Mouse (Mus musculus): ENCODE measurements around the gene Ret. TPM values are rescaled to one million over a fixed set of nuclear protein-coding genes. Genes with fewer than 3 reads are reported as not detected.

The Ret gene
- total RNA-seq (2021), result 1 to 10 TPM; 5.2 to 8.0 TPM
- long read RNA-seq, experiment 1, partial matches to known transcripts, result 0 of 2 reads
- long read RNA-seq, experiment 1, other reads (novel, unspliced or antisense), result 2 of 2 reads
- long read RNA-seq, experiment 2, partial matches to known transcripts, result 1 of 4 reads
- long read RNA-seq, experiment 2, other reads (novel, unspliced or antisense), result 3 of 4 reads

DNA sequence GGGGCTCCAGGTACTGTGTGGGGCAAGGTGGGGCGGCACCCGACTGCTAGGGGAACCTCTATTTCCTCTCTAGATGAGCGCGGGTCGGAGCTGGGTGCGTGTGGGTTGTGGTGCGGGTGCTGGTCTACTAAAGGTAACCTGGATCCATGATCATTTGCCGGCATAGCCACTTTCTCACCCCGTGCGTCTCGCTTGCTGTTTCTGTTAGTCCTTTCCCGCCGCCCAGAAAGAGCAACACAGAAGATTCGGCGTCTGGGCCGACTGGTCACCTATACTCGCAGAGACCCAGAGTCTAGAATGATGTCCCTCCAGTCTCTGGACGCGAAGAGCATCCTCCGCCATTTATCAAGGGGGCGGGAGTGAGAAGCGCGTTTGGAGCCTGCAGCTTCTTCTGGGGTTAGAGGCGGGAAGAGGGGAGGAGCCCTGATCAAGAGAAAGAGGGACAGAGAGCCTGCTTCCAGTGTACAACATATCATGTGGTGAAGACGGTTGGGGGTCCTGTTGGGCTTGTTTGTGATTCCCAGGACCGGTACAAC, at the start of gene Ret:
Ret (minus strand) TSS at position 279 of the 536 bp plus-strand sequence.
- intact Hi-C loops (cut with DNase I), result no loop called here
- DNase-seq, result no peak

DNA sequence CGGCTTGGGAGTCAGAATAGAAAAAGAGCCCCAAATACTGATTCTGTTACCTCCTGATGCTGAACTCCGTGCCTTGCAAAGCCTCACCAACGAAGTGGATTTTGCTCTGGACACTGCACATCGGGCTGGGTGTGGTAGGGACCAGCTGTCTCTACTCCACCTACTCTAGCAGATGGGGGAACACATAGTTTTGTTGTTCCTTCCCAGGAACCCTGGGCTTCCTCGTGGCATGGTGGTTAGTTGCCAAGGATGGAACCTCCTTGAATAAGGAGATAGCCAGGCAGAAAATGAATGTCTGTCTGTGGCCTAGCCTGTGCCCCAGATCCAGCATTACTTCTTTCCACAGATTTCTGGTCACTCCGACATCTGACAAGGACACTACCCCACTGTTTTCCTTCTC, 49.6 kb upstream of the Ret start:
- no peak for DNase-seq
- intact Hi-C loops (cut with DNase I), result no loop called here

DNA sequence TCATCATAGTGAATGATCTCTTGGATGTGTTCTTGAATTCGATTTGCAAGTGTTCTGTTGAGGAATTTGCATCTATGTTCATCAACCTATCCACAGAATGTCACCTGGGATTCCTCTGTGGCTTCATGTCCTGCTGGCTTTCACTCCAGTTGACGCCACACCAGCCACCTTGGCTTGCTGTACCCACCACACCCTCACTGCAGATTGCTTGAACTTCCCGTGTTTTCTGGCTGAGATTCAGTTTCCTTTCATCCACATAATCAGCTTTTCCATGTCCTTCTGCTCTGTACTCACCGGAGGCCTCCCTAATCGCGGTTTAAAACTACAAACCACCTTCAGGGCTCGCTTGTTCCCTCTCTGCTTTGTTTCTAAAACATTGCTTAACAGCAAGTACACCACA, 46.6 kb upstream of the Ret start:
- intact Hi-C loops (cut with DNase I), result no loop called here

DNA sequence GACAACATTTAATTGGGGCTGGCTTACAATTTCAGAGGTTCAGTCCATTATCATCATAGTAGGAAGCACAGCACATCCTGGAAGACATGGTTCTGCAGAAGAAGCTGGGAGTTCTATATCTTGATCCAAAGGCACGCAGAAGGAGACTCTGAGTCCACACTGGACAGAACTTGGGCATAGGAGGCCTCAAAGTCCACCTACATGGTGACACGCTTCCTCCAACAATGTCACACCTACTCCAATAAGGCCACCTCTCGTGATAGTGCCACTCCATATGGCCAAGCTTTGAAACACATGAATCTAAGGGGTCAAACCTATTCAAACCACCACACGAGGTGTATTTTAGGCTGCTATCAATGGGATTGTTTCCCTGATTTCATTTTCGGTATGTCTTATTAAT, 45.4 kb upstream of the Ret start:
- intact Hi-C loops (cut with DNase I), result no loop called here
- DNase-seq, result no peak

More for the DNA sequence above, 46.6 kb upstream of the Ret start:
- DNase-seq, result no peak

DNA sequence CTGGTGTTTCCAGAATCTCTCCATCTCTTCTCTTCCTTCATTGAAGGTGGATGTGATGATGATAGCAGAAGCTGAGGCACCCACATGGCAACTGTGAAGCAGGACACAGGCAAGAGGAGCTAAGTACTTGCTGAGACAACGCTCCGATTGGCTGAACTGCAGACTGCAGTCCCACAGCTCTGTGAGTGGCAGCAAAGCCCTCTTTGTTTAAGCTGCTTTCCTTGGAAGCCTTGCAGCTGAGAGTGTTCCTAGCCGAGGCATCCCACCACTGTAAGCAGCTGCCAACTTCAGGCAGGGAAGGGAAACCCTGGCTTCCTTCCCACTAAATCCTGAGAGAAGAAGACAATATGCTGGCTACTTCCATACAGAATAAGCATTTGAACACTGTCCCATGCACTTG, 28.6 kb upstream of the Ret start:
- DNase-seq, result no peak
- intact Hi-C loops (cut with DNase I), result no loop called here

DNA sequence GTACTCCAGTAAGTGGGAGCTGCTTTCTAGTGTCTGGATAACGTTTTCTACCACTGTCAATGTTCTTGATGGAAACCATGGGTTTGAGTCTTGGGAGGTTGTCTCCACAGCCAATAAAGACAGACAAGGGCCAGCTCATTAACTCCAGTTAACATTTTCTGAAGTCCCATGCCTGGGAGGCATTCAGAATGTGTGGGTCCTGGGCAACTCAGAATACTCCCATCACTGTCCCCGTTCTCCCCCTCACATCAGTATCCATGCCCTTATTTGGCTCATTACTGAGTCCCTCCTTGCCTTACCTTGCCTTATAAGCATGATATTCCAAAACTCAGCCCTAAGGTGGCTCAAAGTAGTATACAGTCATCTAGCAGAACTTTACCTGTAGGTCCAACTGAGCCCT, 25.0 kb upstream of the Ret start:
- intact Hi-C loops (cut with DNase I), result no loop called here
- no peak for DNase-seq

DNA sequence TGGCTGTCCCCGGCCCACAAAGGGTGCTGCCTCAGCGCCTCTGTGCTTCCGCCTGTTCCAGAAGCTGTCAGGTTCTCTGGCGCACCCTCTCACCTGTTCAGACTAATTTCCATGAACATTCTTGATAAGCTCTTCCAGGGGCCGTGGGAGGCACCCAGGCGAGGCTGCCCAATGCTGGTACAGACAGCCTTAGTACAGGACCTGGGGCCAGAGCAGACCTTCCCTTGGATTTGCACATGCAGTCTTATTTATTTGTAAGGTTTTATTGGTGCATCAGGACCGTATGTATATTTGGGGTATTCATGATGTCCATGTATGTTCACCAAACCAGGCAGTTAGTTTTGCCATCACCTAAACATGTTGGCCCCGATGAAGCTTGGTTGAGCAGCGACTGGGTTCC, 18.2 kb upstream of the Ret start:
- no peak for DNase-seq
- intact Hi-C loops (cut with DNase I), result no loop called here

DNA sequence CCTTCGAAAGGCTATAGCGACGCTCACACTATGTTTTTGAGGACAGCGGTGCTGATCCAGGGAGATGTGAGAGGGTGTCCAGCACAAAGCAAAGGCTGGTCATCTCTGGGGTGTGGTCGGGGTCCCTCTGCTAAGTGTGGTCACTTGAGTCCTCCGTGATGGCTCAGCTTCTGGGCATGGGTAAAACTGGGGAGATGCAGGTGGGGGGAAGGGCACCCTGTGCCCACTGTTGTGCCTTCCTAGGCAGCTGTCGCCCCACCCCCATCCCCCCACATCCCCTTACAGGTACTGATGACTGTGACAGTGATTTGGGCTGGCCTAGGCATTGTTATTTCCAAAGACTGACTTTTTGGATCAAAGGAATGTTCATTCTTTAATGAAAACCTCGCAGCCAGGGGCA, 10.8 kb upstream of the Ret start:
- intact Hi-C loops (cut with DNase I), result no loop called here

DNA sequence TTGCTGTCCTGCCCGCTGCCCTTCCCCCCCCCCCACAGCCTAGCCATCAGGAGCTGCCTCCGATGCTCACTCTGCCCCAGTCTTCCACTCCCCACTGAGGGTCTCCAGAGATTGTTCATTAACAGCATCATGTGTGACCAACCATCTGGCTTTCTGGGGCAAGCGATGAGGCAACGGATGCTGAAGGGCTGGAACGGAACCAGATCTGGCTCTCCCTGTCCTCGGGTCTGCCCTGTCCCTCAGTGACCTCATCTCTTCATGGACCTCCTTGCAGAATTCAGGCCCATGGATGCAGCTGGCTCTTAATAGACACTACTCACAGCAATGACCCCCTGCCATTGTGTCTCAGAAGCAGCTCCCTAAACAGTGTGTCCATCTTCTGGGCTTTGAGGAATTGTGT, 8.9 kb upstream of the Ret start:
- peak in 1 of 2 experiments; percentile 20 for DNase-seq
- intact Hi-C loops (cut with DNase I), result no loop called here

More for the DNA sequence above, 10.8 kb upstream of the Ret start:
- no peak for DNase-seq

DNA sequence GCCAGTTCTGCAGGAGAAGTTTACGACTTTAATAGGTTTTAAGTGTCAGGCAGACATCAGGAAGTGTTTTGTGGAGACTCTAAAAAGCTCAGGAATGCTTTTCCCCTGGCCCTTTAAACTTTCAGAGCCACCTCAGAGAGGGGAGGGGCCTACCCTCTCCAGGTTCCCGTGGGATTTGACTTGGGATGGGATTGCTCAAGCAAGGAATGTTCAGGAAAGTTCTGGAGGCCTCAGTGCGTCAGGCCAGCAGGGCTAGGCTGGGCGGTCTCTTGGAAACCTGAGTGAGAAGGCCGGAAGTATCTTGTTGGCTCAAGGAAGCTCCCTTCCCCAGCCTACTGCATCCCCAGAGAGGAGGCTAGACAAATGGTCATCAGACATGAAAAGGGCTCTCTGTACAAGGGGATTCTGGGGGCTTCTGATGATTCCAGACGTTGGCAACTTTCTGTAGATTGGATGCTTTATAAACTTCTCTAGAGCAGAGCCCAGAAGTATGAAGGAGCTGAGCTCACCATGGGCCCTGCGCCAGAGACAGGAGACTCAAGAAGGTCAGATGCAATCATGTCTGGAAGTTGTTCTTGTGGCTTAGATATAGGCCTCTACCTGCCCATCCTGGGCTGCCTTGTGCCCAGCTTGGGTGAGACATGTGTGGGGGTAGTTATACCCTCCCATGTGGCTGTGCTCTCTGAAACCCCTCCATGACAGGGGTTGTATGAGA, 7.8 kb upstream of the Ret start:
- intact Hi-C loops (cut with DNase I), result no loop called here

DNA sequence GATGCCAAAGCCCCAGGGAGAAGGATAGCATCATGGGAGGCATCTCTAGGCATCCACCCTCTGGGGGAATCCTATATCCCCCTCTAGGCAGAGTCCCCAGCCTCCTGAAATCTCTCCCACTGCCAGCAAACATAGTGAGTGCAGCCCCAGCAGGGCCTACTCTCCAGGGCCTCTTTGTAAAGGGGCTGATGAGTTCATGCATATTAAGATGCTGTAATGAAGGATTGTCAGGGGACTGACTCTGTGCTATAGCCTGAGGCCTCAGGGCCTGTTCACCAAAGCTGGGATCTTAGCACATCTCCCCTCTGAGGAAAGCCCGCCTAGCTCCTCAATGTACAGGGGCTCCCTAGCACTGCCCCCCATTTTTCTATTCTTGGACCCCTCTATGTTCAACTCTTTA, 6.6 kb upstream of the Ret start:
- intact Hi-C loops (cut with DNase I), result no loop called here
- DNase-seq, result no peak

More for the DNA sequence above, 7.8 kb upstream of the Ret start:
- DNase-seq, result peak; percentile 42 to 54

DNA sequence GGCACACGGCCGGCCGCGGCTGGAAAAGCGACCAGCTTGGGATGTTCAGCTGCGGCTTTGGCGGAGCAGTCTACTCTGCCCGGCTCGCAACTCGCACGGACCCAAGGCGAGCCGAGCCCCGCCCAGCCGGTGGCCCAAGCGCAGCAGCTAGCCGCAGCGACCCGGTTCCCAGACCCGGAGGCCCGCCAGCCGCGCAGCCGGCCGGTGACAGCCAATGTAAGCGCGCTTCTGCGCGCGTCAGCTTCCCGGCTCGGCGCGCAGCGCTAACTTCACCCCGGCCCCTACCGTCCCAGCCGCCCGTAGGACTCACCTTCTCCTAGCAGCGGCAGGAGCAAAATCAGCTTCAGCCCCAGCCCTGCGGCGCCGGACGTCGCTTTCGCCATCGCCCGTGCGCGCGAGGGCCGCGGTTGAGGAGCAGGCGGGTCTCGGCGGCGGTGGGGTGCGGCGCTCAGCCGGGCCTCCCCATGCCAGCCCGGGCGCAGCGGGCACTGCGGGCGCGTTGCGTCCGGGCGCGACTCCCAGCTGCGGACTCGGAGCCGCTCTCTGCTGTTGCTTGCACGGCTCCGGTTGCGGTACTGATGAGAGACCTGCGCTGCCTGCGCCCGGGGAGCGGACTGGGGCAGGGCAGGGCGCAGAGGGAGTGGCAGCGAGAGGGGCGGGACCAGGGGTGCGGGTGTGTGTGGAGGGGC, 623 bp downstream of the Ret start:
- DNase-seq, result peak; percentile 44 to 52
- intact Hi-C loops (cut with DNase I), result no loop called here

DNA sequence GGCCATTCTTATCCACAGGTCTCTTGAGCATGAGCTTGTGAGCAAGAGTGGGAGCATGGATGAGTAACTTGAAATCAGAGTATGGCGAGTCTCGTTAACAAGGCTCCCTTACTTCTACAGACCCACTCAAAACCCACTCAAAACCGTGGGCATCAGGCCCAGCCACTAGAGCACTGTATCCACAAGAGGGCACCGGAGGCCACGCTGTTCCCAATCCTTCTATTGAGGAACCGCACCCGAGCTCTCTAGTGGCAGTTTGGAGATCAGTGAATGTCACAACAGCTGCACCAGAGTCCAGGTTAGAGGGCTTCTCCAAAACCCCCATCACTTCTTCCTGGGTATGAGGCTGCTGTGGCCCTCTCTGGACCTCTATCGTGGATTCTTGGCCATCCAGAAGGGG, 2.4 kb downstream of the Ret start:
- intact Hi-C loops (cut with DNase I), result no loop called here
- DNase-seq, result peak; percentile 47 to 54

DNA sequence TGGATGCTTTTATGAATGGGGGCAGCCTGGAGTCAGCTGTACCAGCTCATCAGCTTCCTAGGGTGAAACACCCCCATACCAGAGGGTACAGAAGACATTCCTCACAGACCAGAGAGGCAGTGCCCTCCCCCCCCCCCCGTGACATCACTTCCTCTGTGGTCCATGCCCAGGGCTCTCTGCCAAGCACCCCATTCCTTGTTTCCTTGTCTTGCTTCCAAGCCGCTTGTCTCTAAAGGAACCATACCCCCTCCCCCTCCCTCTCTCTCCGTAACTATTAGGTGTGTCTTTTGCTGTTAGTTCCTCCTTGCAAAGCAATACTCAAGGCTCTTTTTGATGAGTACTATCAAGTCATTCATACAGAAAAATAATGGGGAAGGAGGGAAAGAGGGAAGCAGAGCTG, 4.6 kb downstream of the Ret start:
- intact Hi-C loops (cut with DNase I), result no loop called here
- DNase-seq, result no peak

DNA sequence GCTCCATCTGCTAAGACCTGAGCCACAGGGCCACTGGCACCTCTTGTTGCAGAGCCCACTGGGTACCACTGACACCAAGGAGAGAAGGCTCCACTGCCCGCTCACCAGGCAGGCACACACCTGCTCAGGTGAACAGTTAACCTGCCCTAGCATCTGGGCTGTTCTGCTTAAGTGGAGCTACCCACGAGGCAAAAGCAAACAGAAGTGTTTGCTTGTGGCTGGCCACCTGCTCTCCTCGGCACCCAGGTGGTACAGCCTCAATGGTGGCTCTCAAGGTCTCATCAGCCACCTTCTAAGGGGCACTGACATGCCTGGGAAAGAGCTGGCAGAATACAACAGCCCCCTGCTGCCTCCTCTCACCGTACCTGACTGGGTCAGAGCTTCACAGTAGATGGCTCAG, 5.3 kb downstream of the Ret start:
- no peak for DNase-seq
- intact Hi-C loops (cut with DNase I), result no loop called here

DNA sequence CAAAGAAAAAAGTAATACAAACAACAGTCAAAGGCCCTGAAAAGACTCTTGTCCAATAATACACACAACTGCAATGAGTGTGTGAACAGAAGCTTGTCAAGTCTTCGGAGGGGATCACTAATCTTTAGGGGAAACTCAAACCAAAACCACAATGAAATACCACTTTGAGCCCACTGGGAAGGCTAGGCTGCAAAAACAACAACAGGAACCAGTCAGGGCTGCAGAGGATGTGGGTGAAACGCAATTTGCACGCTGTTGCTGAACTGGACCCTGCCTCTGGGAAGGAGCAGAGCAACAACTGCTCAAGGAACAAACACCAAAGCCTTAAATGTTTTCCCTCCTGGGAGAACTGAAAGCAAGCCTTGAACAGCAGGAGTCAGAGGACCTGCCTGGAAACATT, 7.8 kb downstream of the Ret start:
- intact Hi-C loops (cut with DNase I), result no loop called here

DNA sequence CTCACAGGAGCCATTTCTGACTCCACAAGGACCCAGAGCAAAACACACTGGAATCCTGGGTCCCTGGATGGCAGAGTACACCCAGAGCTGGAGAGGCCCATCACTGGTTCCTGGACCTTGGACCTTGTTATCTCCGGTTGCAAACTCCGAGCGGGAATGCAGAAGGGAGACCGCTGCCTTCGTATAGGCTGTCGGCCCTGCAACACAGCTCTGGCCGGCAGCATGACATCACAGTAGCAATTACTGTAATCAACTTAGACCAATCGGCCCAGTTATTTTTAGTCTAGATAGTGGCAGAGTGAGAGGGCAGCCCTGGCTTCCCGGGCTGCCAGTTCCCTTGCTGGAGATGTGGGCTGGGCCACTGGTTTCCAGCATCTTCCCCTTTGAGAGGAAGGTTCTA, 8.9 kb downstream of the Ret start:
- DNase-seq, result no peak
- intact Hi-C loops (cut with DNase I), result no loop called here

More for the DNA sequence above, 7.8 kb downstream of the Ret start:
- DNase-seq, result no peak

DNA sequence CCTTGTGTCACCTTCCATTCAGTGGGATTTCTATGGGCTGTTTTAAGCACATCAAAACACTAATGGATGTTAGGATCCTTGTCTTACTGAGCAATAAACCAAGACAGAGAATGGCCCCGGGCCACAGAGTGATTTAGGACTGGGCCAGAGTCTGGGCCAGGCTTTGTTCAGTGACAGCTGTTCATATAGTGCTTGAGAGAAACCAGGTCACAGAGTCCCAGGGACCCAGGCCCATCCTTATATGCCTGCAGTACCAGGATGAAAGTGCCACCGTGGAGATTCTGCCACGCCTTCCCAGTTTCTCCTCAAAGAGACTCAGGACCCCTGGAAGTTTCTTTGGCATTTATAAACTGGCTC, 10.3 kb downstream of the Ret start:
- intact Hi-C loops (cut with DNase I), result no loop called here

DNA sequence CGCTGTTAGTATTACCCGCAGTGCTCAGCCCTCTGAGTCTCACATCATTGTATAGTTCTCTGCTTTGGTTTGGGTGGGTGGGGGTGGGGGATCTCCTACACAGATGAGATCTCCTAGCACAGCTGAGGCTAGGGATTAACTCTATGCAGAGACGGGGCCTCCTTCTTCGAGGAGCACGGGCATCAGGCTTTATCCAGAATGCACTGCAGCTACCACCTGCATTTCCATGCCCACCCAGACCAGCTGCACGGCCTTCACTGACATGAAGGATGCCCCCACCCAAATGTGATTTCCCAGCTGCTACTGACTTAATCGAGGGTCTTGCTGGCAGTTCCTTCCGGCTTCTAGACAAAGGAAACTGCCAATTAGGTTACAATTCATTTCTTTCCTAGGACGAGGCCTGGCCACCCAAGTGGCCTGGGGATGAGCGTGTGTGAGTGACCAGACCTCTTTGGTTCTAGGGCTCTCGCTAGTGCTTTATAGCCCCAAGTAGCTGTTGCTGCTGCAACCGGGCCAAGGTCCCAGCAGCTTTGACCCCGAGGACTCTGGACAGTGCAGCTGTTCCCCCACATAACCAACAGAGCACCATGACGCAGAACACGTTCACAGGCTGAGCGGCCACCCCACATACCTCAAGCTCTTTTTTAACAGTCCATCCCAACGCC, 10.8 kb downstream of the Ret start:
- DNase-seq, result no peak
- intact Hi-C loops (cut with DNase I), result no loop called here

More for the DNA sequence above, 10.3 kb downstream of the Ret start:
- no peak for DNase-seq

DNA sequence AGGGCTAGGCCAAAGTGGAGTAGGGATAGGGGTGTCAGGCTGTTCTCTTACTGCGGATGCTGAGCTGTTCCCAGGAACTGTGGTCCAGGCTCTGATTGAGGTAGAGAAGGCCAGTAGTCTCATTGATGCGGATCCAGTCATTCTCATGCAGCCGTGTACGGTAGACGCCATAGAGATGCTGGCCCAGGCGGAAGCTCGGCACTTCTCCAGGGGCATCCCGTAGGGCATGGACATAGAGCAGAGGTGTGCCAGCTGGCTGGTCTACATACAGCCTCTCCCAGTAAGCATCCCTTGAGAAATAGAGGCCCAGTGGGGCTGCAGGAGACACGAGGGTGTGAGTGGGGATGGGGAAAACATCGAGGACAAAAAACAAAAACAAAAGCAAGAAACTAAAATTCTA, 13.4 kb downstream of the Ret start:
- DNase-seq, result no peak
- intact Hi-C loops (cut with DNase I), result no loop called here

DNA sequence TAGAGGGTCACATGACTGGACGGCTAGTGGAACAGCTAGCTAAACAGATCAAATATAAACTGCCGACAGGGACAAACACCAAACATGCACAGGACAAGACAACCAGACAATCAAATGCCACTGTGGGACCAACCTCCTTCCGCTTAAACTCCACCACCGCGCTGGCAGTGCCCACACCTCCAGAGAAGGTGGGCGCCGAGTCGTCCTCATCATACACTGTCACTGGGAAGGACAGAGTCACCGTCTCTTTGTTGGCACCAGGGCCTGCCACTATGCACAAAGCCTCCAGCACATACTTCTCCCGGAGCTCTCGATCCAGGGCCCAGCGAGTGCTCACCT, 17.5 kb downstream of the Ret start:
- intact Hi-C loops (cut with DNase I), result no loop called here
- DNase-seq, result no peak

Data from gastrocnemius, postnatal 36 days (tissue).